Mouse (Mus musculus): ENCODE data around the gene Cbx1. TPM values are rescaled to one million over a fixed set of nuclear protein-coding genes. Genes with fewer than 3 reads are reported as not detected.

Cbx1 gene
- polyA plus RNA-seq (2014; fragmentation: Nextera tagmentation; extraction: Ambion mirVana): 140 and 150 TPM in 2 replicates

DNA sequence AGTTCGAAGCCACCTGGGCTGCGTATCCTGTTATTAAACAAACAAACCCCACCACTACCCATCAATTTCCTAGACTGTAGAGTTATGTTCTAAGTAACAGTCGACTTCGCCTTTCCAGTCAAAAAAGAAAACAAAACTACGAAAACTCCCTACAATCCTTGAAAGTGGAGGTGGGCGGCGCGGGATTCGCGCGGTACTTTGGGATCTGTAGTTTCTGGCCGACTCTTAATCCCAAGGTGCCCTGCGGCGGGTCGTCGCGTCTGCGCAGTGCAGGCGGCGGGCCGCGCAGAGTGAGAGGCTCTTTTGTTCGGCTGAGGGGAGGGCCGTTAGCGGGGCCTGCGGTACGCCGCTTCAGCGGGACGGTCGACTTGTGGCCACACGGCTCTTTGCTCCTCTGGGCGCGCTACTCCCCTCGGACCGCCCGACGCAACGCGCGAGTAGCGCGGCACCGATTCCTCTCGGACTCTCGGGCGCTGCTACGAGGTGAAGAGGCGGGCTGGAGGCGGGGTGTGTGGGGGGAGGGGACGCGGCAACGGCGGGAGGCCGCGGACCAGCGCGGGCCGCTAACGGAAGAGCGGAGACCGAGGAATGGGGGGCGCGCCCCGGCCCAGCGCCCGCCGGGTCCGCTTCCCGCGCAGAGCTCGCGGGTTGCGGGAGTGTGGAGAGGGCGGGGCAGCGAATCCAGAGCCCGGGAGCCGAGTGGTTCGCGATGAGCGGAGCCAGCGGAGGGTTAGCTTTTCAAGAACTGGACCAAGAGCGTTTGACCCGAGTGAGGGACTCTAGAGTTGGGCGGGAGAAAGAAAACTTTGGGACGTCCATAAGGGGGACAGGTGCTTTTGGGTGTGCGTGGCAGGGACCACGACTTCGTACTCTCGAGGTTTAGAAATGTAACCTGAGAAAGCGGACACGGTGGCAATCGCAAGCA, at the start of gene Cbx1:
Cbx1 (plus strand) TSS at position 257 of the 925 bp plus-strand sequence.
- peak; percentile 96 for DNase-seq (ENCODE audit: low spot score)
- H3K36me3 ChIP-seq (ENCODE audit: control insufficient read depth, insufficient read depth, low read length): no peaks in the 10 kb centered on the region
- no peaks in the 10 kb centered on the region for H3K9me3 ChIP-seq (ENCODE audit: control insufficient read depth, low read length)
- H3K4me2 ChIP-seq (ENCODE audit: low read depth, low read length, severe bottlenecking): peak within 1 kb of the TSS; percentile 89
- H3K4me1 ChIP-seq (replicated peaks; ENCODE audit: control insufficient read depth, insufficient read depth, low read length): peaks cover 9% of the 10 kb centered on the region
- peak within 1 kb of the TSS; percentile 93 for H3K4me3 ChIP-seq (ENCODE audit: low read depth, low read length)
- peak within 1 kb of the TSS; percentile 97 for H3K9ac ChIP-seq (ENCODE audit: low read length)
- H3K27ac ChIP-seq (ENCODE audit: low read depth, low read length): peak within 1 kb of the TSS; percentile 94
- WGBS: 1% methylated on average over 93 of the region's 93 CpGs
- H3K27me3 ChIP-seq (ENCODE audit: control insufficient read depth, insufficient read depth, low read length): no peaks in the 10 kb centered on the region
- peak; percentile 97 for ATAC-seq (replicated peaks; ENCODE audit: low FRiP score)

DNA sequence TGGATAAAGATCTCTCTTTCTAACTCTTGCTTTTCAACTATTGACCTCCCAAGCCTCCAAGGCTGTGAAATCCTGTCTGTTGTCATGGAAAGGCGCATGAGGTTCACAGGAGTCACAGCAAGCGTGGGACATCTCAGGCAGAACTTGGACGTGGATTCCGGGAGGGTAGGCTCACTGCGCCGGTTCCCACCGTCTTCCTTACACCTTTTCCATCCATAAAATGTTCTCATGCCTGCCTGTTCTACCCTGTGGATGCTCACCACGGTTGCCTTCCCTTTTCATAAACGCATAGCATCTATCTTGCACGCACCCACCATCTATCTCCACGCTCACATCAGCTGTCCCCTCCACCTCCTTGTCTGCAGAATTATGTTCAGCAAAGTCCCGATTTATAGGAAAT, 48.1 kb upstream of the Cbx1 start:
- no peak overlapping the region for H3K4me2 ChIP-seq (ENCODE audit: low read depth, low read length, severe bottlenecking)
- no peak overlapping the region for H3K9ac ChIP-seq (ENCODE audit: low read length)
- no peak for ATAC-seq (replicated peaks; ENCODE audit: low FRiP score)
- H3K9me3 ChIP-seq (ENCODE audit: control insufficient read depth, low read length): no peaks in the 10 kb centered on the region
- no peaks in the 10 kb centered on the region for H3K36me3 ChIP-seq (ENCODE audit: control insufficient read depth, insufficient read depth, low read length)
- no peak overlapping the region for H3K4me3 ChIP-seq (ENCODE audit: low read depth, low read length)
- H3K27ac ChIP-seq (ENCODE audit: low read depth, low read length): no peak overlapping the region
- H3K27me3 ChIP-seq (ENCODE audit: control insufficient read depth, insufficient read depth, low read length): peaks cover 29% of the 10 kb centered on the region
- peaks cover 22% of the 10 kb centered on the region for H3K4me1 ChIP-seq (replicated peaks; ENCODE audit: control insufficient read depth, insufficient read depth, low read length)
- no peak for DNase-seq (ENCODE audit: low spot score)
- 65% methylated on average over 12 of the region's 12 CpGs for WGBS

GRCm38 (mm10) chr11:96741995-96742394, 46.9 kb upstream of the Cbx1 start:
- Histone ChIP-seq H3K4me2 (ENCODE audit: low read depth, low read length, severe bottlenecking) (peak overlapping the region; percentile 42), H3K36me3 (ENCODE audit: control insufficient read depth, insufficient read depth, low read length) (no peaks in the 10 kb centered on the region), H3K27ac (ENCODE audit: low read depth, low read length) (0 out of 2 replicates have a peak overlapping the region, but pooled peaks have one; percentile 53), H3K9me3 (ENCODE audit: control insufficient read depth, low read length) (no peaks in the 10 kb centered on the region), H3K9ac (ENCODE audit: low read length) (peak overlapping the region; percentile 3; the same call in 1 of the 2 replicates), H3K4me3 (ENCODE audit: low read depth, low read length) (no peak overlapping the region), H3K4me1 (replicated peaks; ENCODE audit: control insufficient read depth, insufficient read depth, low read length) (peaks cover 22% of the 10 kb centered on the region), H3K27me3 (ENCODE audit: control insufficient read depth, insufficient read depth, low read length) (peaks cover 22% of the 10 kb centered on the region)
- DNase-seq (ENCODE audit: low spot score) (peak; percentile 77), ATAC-seq (replicated peaks; ENCODE audit: low FRiP score) (peak; percentile 84)
- 6% methylated on average over 12 of the region's 12 CpGs for WGBS

- Histone ChIP-seq H3K4me2 (ENCODE audit: low read depth, low read length, severe bottlenecking) (no peak overlapping the region), H3K9ac (ENCODE audit: low read length) (no peak overlapping the region; the same call in 1 of the 2 replicates), H3K36me3 (ENCODE audit: control insufficient read depth, insufficient read depth, low read length) (no peaks in the 10 kb centered on the region), H3K27me3 (ENCODE audit: control insufficient read depth, insufficient read depth, low read length) (peaks cover 17% of the 10 kb centered on the region), H3K4me1 (replicated peaks; ENCODE audit: control insufficient read depth, insufficient read depth, low read length) (peaks cover 22% of the 10 kb centered on the region), H3K9me3 (ENCODE audit: control insufficient read depth, low read length) (no peaks in the 10 kb centered on the region), H3K4me3 (ENCODE audit: low read depth, low read length) (no peak overlapping the region), H3K27ac (ENCODE audit: low read depth, low read length) (peak overlapping the region; percentile 46; the same call in 1 of the 2 replicates)
- ATAC-seq (replicated peaks; ENCODE audit: low FRiP score) (no peak), DNase-seq (ENCODE audit: low spot score) (no peak)
- 48% methylated on average over 11 of the region's 11 CpGs for WGBS
Measured at GRCm38 (mm10) chr11:96743000-96743399, 45.9 kb upstream of the Cbx1 start.

DNA sequence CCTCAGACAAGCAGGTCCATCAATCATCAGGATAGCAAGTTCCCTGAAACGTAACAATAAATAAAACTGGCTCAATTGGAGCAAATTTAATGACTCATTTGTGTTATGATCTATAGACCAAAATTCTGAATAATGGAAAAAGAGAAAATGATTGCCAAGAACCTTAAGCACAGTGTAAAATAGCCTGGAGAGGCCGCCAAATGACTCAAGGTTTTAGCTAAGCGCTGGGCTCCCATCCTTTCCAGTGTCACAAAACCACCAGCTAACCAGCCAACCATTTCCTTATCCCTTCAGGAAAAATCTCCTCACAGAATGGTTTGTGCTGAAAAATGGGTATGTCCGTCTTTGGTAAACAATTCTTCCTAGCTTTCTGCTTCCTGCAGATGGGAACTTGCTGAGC, 45.0 kb upstream of the Cbx1 start:
- 82% methylated on average over 4 of the region's 4 CpGs for WGBS
- H3K4me3 ChIP-seq (ENCODE audit: low read depth, low read length): no peak overlapping the region
- H3K27me3 ChIP-seq (ENCODE audit: control insufficient read depth, insufficient read depth, low read length): peaks cover 14% of the 10 kb centered on the region
- no peak overlapping the region for H3K9ac ChIP-seq (ENCODE audit: low read length)
- H3K36me3 ChIP-seq (ENCODE audit: control insufficient read depth, insufficient read depth, low read length): no peaks in the 10 kb centered on the region
- no peak for DNase-seq (ENCODE audit: low spot score)
- no peaks in the 10 kb centered on the region for H3K9me3 ChIP-seq (ENCODE audit: control insufficient read depth, low read length)
- no peak overlapping the region for H3K27ac ChIP-seq (ENCODE audit: low read depth, low read length)
- no peak for ATAC-seq (replicated peaks; ENCODE audit: low FRiP score)
- peaks cover 22% of the 10 kb centered on the region for H3K4me1 ChIP-seq (replicated peaks; ENCODE audit: control insufficient read depth, insufficient read depth, low read length)
- no peak overlapping the region for H3K4me2 ChIP-seq (ENCODE audit: low read depth, low read length, severe bottlenecking)

- Histone ChIP-seq H3K27me3 (ENCODE audit: control insufficient read depth, insufficient read depth, low read length) (peaks cover 7% of the 10 kb centered on the region), H3K9me3 (ENCODE audit: control insufficient read depth, low read length) (no peaks in the 10 kb centered on the region), H3K4me2 (ENCODE audit: low read depth, low read length, severe bottlenecking) (no peak overlapping the region), H3K9ac (ENCODE audit: low read length) (no peak overlapping the region), H3K36me3 (ENCODE audit: control insufficient read depth, insufficient read depth, low read length) (no peaks in the 10 kb centered on the region), H3K27ac (ENCODE audit: low read depth, low read length) (no peak overlapping the region), H3K4me3 (ENCODE audit: low read depth, low read length) (no peak overlapping the region), H3K4me1 (replicated peaks; ENCODE audit: control insufficient read depth, insufficient read depth, low read length) (peaks cover 13% of the 10 kb centered on the region)
- no peak for DNase-seq (ENCODE audit: low spot score)
- 69% methylated on average over 6 of the region's 6 CpGs for WGBS
- ATAC-seq (replicated peaks; ENCODE audit: low FRiP score): no peak
Measured at GRCm38 (mm10) chr11:96746648-96747047, 42.3 kb upstream of the Cbx1 start.

DNA sequence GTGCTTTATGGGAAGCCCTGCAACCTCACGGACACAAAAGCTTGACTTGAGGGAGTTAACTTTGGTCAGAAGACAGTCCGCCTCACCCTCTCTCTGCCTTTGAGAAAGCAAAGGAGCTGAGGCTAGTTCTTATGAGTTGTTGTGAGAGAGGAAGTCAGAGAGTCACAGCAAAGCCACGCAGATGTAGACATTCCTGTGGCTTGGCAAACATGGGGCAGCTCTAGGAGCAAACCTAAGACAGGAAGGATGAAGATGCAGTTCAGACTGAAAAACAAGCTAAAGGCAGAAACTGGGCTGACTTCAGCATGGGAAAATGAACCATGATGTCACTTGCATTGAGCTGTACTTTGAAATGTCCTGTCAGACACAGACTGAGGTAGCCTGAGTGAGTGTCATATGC, 41.4 kb upstream of the Cbx1 start:
- Histone ChIP-seq H3K4me3 (ENCODE audit: low read depth, low read length) (no peak overlapping the region), H3K9me3 (ENCODE audit: control insufficient read depth, low read length) (no peaks in the 10 kb centered on the region), H3K9ac (ENCODE audit: low read length) (no peak overlapping the region), H3K27me3 (ENCODE audit: control insufficient read depth, insufficient read depth, low read length) (peaks cover 7% of the 10 kb centered on the region), H3K4me2 (ENCODE audit: low read depth, low read length, severe bottlenecking) (no peak overlapping the region), H3K4me1 (replicated peaks; ENCODE audit: control insufficient read depth, insufficient read depth, low read length) (peaks cover 6% of the 10 kb centered on the region), H3K36me3 (ENCODE audit: control insufficient read depth, insufficient read depth, low read length) (no peaks in the 10 kb centered on the region), H3K27ac (ENCODE audit: low read depth, low read length) (no peak overlapping the region)
- 52% methylated on average over 3 of the region's 3 CpGs for WGBS
- no peak for ATAC-seq (replicated peaks; ENCODE audit: low FRiP score)
- DNase-seq (ENCODE audit: low spot score): no peak

GRCm38 (mm10) chr11:96755298-96755697, 33.6 kb upstream of the Cbx1 start:
- H3K4me3 ChIP-seq (ENCODE audit: low read depth, low read length): no peak overlapping the region
- H3K4me2 ChIP-seq (ENCODE audit: low read depth, low read length, severe bottlenecking): no peak overlapping the region
- no peaks in the 10 kb centered on the region for H3K27me3 ChIP-seq (ENCODE audit: control insufficient read depth, insufficient read depth, low read length)
- H3K9me3 ChIP-seq (ENCODE audit: control insufficient read depth, low read length): no peaks in the 10 kb centered on the region
- no peaks in the 10 kb centered on the region for H3K36me3 ChIP-seq (ENCODE audit: control insufficient read depth, insufficient read depth, low read length)
- 98% methylated on average over 2 of the region's 2 CpGs for WGBS
- DNase-seq (ENCODE audit: low spot score) (no peak), ATAC-seq (replicated peaks; ENCODE audit: low FRiP score) (no peak)
- no peak overlapping the region for H3K27ac ChIP-seq (ENCODE audit: low read depth, low read length)
- H3K4me1 ChIP-seq (replicated peaks; ENCODE audit: control insufficient read depth, insufficient read depth, low read length): no peaks in the 10 kb centered on the region
- no peak overlapping the region for H3K9ac ChIP-seq (ENCODE audit: low read length)
